Mouse (Mus musculus) MEL (cell line): ENCODE results near the gene Psmd9. TPM values are rescaled to one million over a fixed set of nuclear protein-coding genes. Genes with fewer than 3 reads are reported as not detected.
A peak's percentile ranks its signal among the peaks of the same experiment; 100 is the strongest.

Source experiments
- DNase-seq: peaks from one replicate; pipeline ENCODE4 v3.0.0; 2011; ENCODE audit warnings: low read depth, low spot score
- H3K27ac ChIP-seq: 2 replicates; pipeline ENCODE4 v1.5.1; 2012; ENCODE audit warnings: low read depth, mild to moderate bottlenecking, control low read depth, low read length, moderate library complexity; ENCODE audit not compliant: control insufficient read depth
- H3K27me3 ChIP-seq, 2 experiments: fragments of 150-350 bp in 1 of 2; sonication (generic) in 1 of 2; 2 replicates each; pipeline ENCODE4 v1.6.1; 2012; ENCODE audit warnings: low read length in 2 of 2, mild to moderate bottlenecking in 2 of 2, improper control_type of control experiment in 1 of 2, moderate library complexity in 1 of 2; ENCODE audit not compliant: insufficient read depth in 2 of 2, control insufficient read depth in 1 of 2
- H3K36me3 ChIP-seq, 2 experiments: 2 replicates each; pipeline ENCODE4 v1.6.1; 2012 to 2014; ENCODE audit warnings: low read length in 2 of 2, improper control_type of control experiment in 1 of 2, inconsistent platforms in 1 of 2, mild to moderate bottlenecking in 1 of 2; ENCODE audit not compliant: insufficient read depth in 2 of 2, control insufficient read depth in 1 of 2
- H3K4me1 ChIP-seq, 2 experiments: fragments of 150-350 bp in 1 of 2; sonication (generic) in 1 of 2; 2 replicates each; pipeline ENCODE4 v1.6.1; 2012; ENCODE audit warnings: low read length in 2 of 2, improper control_type of control experiment in 1 of 2, mild to moderate bottlenecking in 1 of 2; ENCODE audit not compliant: insufficient read depth in 2 of 2, control insufficient read depth in 1 of 2
- H3K4me3 ChIP-seq, 2 experiments: fragments of 150-350 bp in 1 of 2; sonication (generic) in 1 of 2; 2 replicates each; pipeline ENCODE4 v1.5.1; 2012; ENCODE audit warnings: low read depth in 2 of 2, low read length in 2 of 2, mild to moderate bottlenecking in 2 of 2, moderate library complexity in 2 of 2, control low read depth in 1 of 2, improper control_type of control experiment in 1 of 2; ENCODE audit not compliant: control insufficient read depth in 1 of 2, insufficient read depth in 1 of 2
- H3K79me2 ChIP-seq: 2 replicates; pipeline ENCODE4 v1.6.1; 2012; ENCODE audit warnings: mild to moderate bottlenecking, low read length, moderate library complexity; ENCODE audit not compliant: control insufficient read depth, poor library complexity, insufficient read depth
- H3K9ac ChIP-seq: 2 replicates; pipeline ENCODE4 v1.6.1; 2012; ENCODE audit warnings: low read depth, mild to moderate bottlenecking, control low read depth, low read length, moderate library complexity; ENCODE audit not compliant: control insufficient read depth, poor library complexity, severe bottlenecking
- H3K9me3 ChIP-seq: fragments of 150-350 bp; sonication (generic); replicated peaks from 2 replicates; pipeline ENCODE4 v1.6.1; 2012; ENCODE audit warnings: mild to moderate bottlenecking, low read length, improper control_type of control experiment, moderate library complexity; ENCODE audit not compliant: insufficient read depth
- BHLHE40 ChIP-seq: IDR thresholded peaks from 2 replicates; pipeline ENCODE4 v1.6.1; 2012; ENCODE audit warnings: low read depth, mild to moderate bottlenecking, inconsistent platforms, low read length, improper control_type of control experiment, borderline replicate concordance
- CHD1 ChIP-seq: IDR thresholded peaks from 2 replicates; pipeline ENCODE4 v1.6.1; 2012; ENCODE audit warnings: low read depth, mild to moderate bottlenecking, inconsistent platforms, low read length, improper control_type of control experiment
- CHD2 ChIP-seq: IDR thresholded peaks from 2 replicates; pipeline ENCODE4 v1.6.1; 2011; ENCODE audit warnings: low read length, improper control_type of control experiment
- CTCF ChIP-seq, 3 experiments: IDR thresholded peaks in 2 of 3; conservative IDR thresholded peaks in 1 of 3; 2 replicates each; pipeline ENCODE4 v1.5.1; 2011 to 2012; ENCODE audit warnings: low read length in 3 of 3, low read depth in 2 of 3, mild to moderate bottlenecking in 2 of 3, improper control_type of control experiment in 1 of 3, inconsistent platforms in 1 of 3, mixed read lengths in 1 of 3, moderate library complexity in 1 of 3; ENCODE audit not compliant: control insufficient read depth in 1 of 3, insufficient read depth in 1 of 3, poor library complexity in 1 of 3, severe bottlenecking in 1 of 3
- E2F4 ChIP-seq: IDR thresholded peaks from 2 replicates; pipeline ENCODE4 v1.6.1; 2011; ENCODE audit warnings: low read depth, low read length, improper control_type of control experiment, borderline replicate concordance
- ELF1 ChIP-seq: IDR thresholded peaks from 2 replicates; pipeline ENCODE4 v1.6.1; 2014; ENCODE audit warnings: low read depth, mild to moderate bottlenecking, inconsistent platforms, low read length, improper control_type of control experiment, moderate library complexity
- EP300 ChIP-seq, 2 experiments: IDR thresholded peaks; 2 replicates each; pipeline ENCODE4 v1.6.1; 2011; ENCODE audit warnings: improper control_type of control experiment in 2 of 2, low read length in 2 of 2, low read depth in 1 of 2, mild to moderate bottlenecking in 1 of 2
- GABPA ChIP-seq: IDR thresholded peaks from 2 replicates; pipeline ENCODE4 v1.6.1; 2012; ENCODE audit warnings: low read depth, mild to moderate bottlenecking, inconsistent platforms, low read length, improper control_type of control experiment, moderate library complexity
- GATA1 ChIP-seq: IDR thresholded peaks from 2 replicates; pipeline ENCODE4 v1.6.1; 2011; ENCODE audit warnings: low read depth, low read length, improper control_type of control experiment
- HCFC1 ChIP-seq: IDR thresholded peaks from 2 replicates; pipeline ENCODE4 v1.6.1; 2012; ENCODE audit warnings: low read depth, mild to moderate bottlenecking, inconsistent platforms, low read length, improper control_type of control experiment, moderate library complexity
- JUND ChIP-seq: IDR thresholded peaks from 2 replicates; pipeline ENCODE4 v1.6.1; 2011; ENCODE audit warnings: low read depth, mild to moderate bottlenecking, improper control_type of control experiment, low read length
- KAT2A ChIP-seq: conservative IDR thresholded peaks from 2 replicates; pipeline ENCODE4 v1.6.1; 2012; ENCODE audit warnings: low read depth, low read length, improper control_type of control experiment, inconsistent platforms
- MAFK ChIP-seq: IDR thresholded peaks from 2 replicates; pipeline ENCODE4 v1.6.1; 2011; ENCODE audit warnings: low read depth, mild to moderate bottlenecking, low read length, improper control_type of control experiment, borderline replicate concordance
- MAX ChIP-seq: IDR thresholded peaks from 2 replicates; pipeline ENCODE4 v1.6.1; 2011; ENCODE audit warnings: low read length, improper control_type of control experiment
- MAZ ChIP-seq: IDR thresholded peaks from 2 replicates; pipeline ENCODE4 v1.6.1; 2012; ENCODE audit warnings: low read depth, mild to moderate bottlenecking, inconsistent platforms, low read length, improper control_type of control experiment
- MEF2A ChIP-seq: IDR thresholded peaks from 2 replicates; pipeline ENCODE4 v1.6.1; 2014; ENCODE audit warnings: low read depth, mild to moderate bottlenecking, inconsistent platforms, low read length, improper control_type of control experiment; ENCODE audit not compliant: poor library complexity, insufficient replicate concordance, severe bottlenecking; ENCODE audit errors: extremely low read depth
- MXI1 ChIP-seq: IDR thresholded peaks from 2 replicates; pipeline ENCODE4 v1.6.1; 2011; ENCODE audit warnings: mild to moderate bottlenecking, low read depth, low read length, improper control_type of control experiment
- MYB ChIP-seq: IDR thresholded peaks from 2 replicates; pipeline ENCODE4 v1.6.1; 2011; ENCODE audit warnings: mild to moderate bottlenecking, low read depth, low read length, improper control_type of control experiment
- MYC ChIP-seq: IDR thresholded peaks from 2 replicates; pipeline ENCODE4 v1.6.1; 2011; ENCODE audit warnings: low read depth, mild to moderate bottlenecking, low read length, improper control_type of control experiment, moderate library complexity
- NELFE ChIP-seq: IDR thresholded peaks from 2 replicates; pipeline ENCODE4 v1.6.1; 2011; ENCODE audit warnings: low read depth, low read length, improper control_type of control experiment
- NRF1 ChIP-seq: IDR thresholded peaks from 2 replicates; pipeline ENCODE4 v1.6.1; 2014; ENCODE audit warnings: low read depth, mild to moderate bottlenecking, inconsistent platforms, low read length, improper control_type of control experiment, moderate library complexity; ENCODE audit not compliant: poor library complexity, insufficient read depth, severe bottlenecking
- POLR2A ChIP-seq, 2 experiments: IDR thresholded peaks; 2 replicates each; pipeline ENCODE4 v1.6.1; 2011 to 2012; ENCODE audit warnings: low read length in 2 of 2, mild to moderate bottlenecking in 2 of 2, control low read depth in 1 of 2, improper control_type of control experiment in 1 of 2, low read depth in 1 of 2, moderate library complexity in 1 of 2; ENCODE audit not compliant: control insufficient read depth in 1 of 2, insufficient read depth in 1 of 2, poor library complexity in 1 of 2
- POLR2AphosphoS2 ChIP-seq: IDR thresholded peaks from 2 replicates; pipeline ENCODE4 v1.6.1; 2011; ENCODE audit warnings: low read length, improper control_type of control experiment
- POLR2AphosphoS5 ChIP-seq: IDR thresholded peaks from 2 replicates; pipeline ENCODE4 v1.6.1; 2012; ENCODE audit warnings: low read depth, borderline replicate concordance, mild to moderate bottlenecking, inconsistent platforms, low read length, moderate library complexity, mixed read lengths
- RAD21 ChIP-seq: IDR thresholded peaks from 2 replicates; pipeline ENCODE4 v1.6.1; 2011; ENCODE audit warnings: mild to moderate bottlenecking, low read depth, low read length, improper control_type of control experiment
- RCOR1 ChIP-seq: IDR thresholded peaks from 2 replicates; pipeline ENCODE4 v1.6.1; 2012; ENCODE audit warnings: low read depth, mild to moderate bottlenecking, inconsistent platforms, low read length, improper control_type of control experiment
- SIN3A ChIP-seq: IDR thresholded peaks from 2 replicates; pipeline ENCODE4 v1.6.1; 2012; ENCODE audit warnings: low read length, improper control_type of control experiment, inconsistent platforms
- SMC3 ChIP-seq: IDR thresholded peaks from 2 replicates; pipeline ENCODE4 v1.6.1; 2011; ENCODE audit warnings: low read depth, low read length, improper control_type of control experiment
- TAL1 ChIP-seq: IDR thresholded peaks from 2 replicates; pipeline ENCODE4 v1.6.1; 2012; ENCODE audit warnings: mild to moderate bottlenecking, inconsistent platforms, low read length, moderate library complexity, mixed read lengths
- TBP ChIP-seq: IDR thresholded peaks from 2 replicates; pipeline ENCODE4 v1.8.0; 2011; ENCODE audit warnings: low read depth, low read length, improper control_type of control experiment
- TCF12 ChIP-seq: IDR thresholded peaks from 2 replicates; pipeline ENCODE4 v1.6.1; 2014; ENCODE audit warnings: low read depth, mild to moderate bottlenecking, inconsistent platforms, low read length, improper control_type of control experiment, moderate library complexity
- USF1 ChIP-seq: IDR thresholded peaks from 2 replicates; pipeline ENCODE4 v1.6.1; 2014; ENCODE audit warnings: low read depth, mild to moderate bottlenecking, inconsistent platforms, low read length, improper control_type of control experiment, moderate library complexity
- USF2 ChIP-seq, 2 experiments: IDR thresholded peaks; 2 replicates each; pipeline ENCODE4 v1.6.1; 2011 to 2012; ENCODE audit warnings: improper control_type of control experiment in 2 of 2, low read length in 2 of 2, borderline replicate concordance in 1 of 2, inconsistent platforms in 1 of 2, low read depth in 1 of 2, mild to moderate bottlenecking in 1 of 2; ENCODE audit not compliant: insufficient read depth in 1 of 2
- ZC3H11A ChIP-seq: IDR thresholded peaks from 2 replicates; pipeline ENCODE4 v1.6.1; 2012; ENCODE audit warnings: low read depth, mild to moderate bottlenecking, inconsistent platforms, low read length, improper control_type of control experiment
- ZKSCAN1 ChIP-seq: IDR thresholded peaks from 2 replicates; pipeline ENCODE4 v1.6.1; 2012; ENCODE audit warnings: low read depth, mild to moderate bottlenecking, inconsistent platforms, low read length, improper control_type of control experiment, moderate library complexity
- ZMIZ1 ChIP-seq: IDR thresholded peaks from 2 replicates; pipeline ENCODE4 v1.6.1; 2012; ENCODE audit warnings: low read depth, mild to moderate bottlenecking, inconsistent platforms, low read length, improper control_type of control experiment, moderate library complexity
- ZNF384 ChIP-seq: IDR thresholded peaks from 2 replicates; pipeline ENCODE4 v1.6.1; 2012; ENCODE audit warnings: low read depth, mild to moderate bottlenecking, inconsistent platforms, low read length, improper control_type of control experiment
- polyA plus RNA-seq, 2 experiments: library from polyadenylated mRNA; stranded (reverse) in 1 of 2; unstranded in 1 of 2; fragments of >175 nt in 1 of 2; fragments of >200 nt in 1 of 2; gene quantifications; 2 replicates each; pipeline versions ENCODE4 v1.2.1 to v1.2.4; 2012; ENCODE audit warnings: low replicate concordance in 2 of 2, low read depth in 1 of 2; ENCODE audit not compliant: insufficient read length in 2 of 2, insufficient read depth in 1 of 2, missing spikeins in 1 of 2
- total RNA-seq: library from RNA; depleted of rRNA; stranded (reverse); fragments of 300-350 nt; gene quantifications from 2 replicates; pipeline ENCODE4 v1.2.3, GENCODE M21; 2012

The Psmd9 gene
- total and polyA plus RNA-seq, 3 experiments = 32.0 to 54.6 TPM; not detected in 1

- Histone ChIP-seq H3K9me3 (no peaks in the 10 kb centered on the region), H3K4me1 (peaks cover 4 to 35% of the 10 kb centered on the region in 2 experiments; a peak in 3 of 4 replicates), H3K4me3 (peak overlapping the region; percentile 23 to 27; a peak in 3 of 4 replicates), H3K9ac (peak overlapping the region; percentile 55), H3K27ac (peak overlapping the region; percentile 100), H3K36me3 (peaks cover 0 to 29% of the 10 kb centered on the region in 2 experiments; a peak in 2 of 4 replicates), H3K27me3 (no peaks in the 10 kb centered on the region), H3K79me2 (peaks cover 33% of the 10 kb centered on the region)
- DNase-seq = no peak
- TF ChIP-seq KAT2A (no peak), MXI1 (0 out of 2 replicates have a peak, but pooled peaks have one; percentile 21), TAL1 (no peak), NELFE (no peak), HCFC1 (no peak), TCF12 (0 out of 2 replicates have a peak, but pooled peaks have one; percentile 14), ZKSCAN1 (no peak), EP300 (IDR thresholded peaks at IDR 0.05; ENCODE audit: low read depth in 1 of 2, low read length in 2 of 2) (peak; percentile 15 to 30; a peak in 2 of 4 replicates), MEF2A (no peak), MAFK (no peak), SMC3 (no peak), POLR2AphosphoS5 (no peak), SIN3A (no peak; the same call in 1 of the 2 replicates), MYB (no peak), CHD2 (no peak), ELF1 (no peak), RAD21 (no peak; the same call in 1 of the 2 replicates), CTCF (IDR thresholded peaks at IDR 0.05 in 2 of 3, conservative IDR thresholded peaks at IDR 0.05 in 1 of 3; ENCODE audit: control insufficient read depth in 1 of 3, insufficient read depth in 1 of 3, low read depth in 2 of 3, low read length in 3 of 3, poor library complexity in 1 of 3, severe bottlenecking in 1 of 3) (no peak), BHLHE40 (no peak), MAX (no peak), POLR2AphosphoS2 (no peak), TBP (no peak), POLR2A (IDR thresholded peaks at IDR 0.05; ENCODE audit: control insufficient read depth in 1 of 2, insufficient read depth in 1 of 2, low read depth in 1 of 2, low read length in 2 of 2, poor library complexity in 1 of 2) (no peak), NRF1 (no peak), ZMIZ1 (0 out of 2 replicates have a peak, but pooled peaks have one; percentile 31), RCOR1 (0 out of 2 replicates have a peak, but pooled peaks have one; percentile 20), GABPA (no peak), ZC3H11A (no peak), USF1 (0 out of 2 replicates have a peak, but pooled peaks have one; percentile 16), GATA1 (peak; percentile 69), ZNF384 (no peak), E2F4 (no peak), CHD1 (no peak), MYC (no peak), USF2 (IDR thresholded peaks at IDR 0.05; ENCODE audit: borderline replicate concordance in 1 of 2, insufficient read depth in 1 of 2, low read depth in 1 of 2, low read length in 2 of 2) (no peak), JUND (no peak), MAZ (0 out of 2 replicates have a peak, but pooled peaks have one; percentile 34)
Observed at GRCm38 (mm10) chr5:123134875-123135382, 34.3 kb upstream of the Psmd9 start.
